Mouse (Mus musculus): ENCODE results near the gene Oprd1.

DNA sequence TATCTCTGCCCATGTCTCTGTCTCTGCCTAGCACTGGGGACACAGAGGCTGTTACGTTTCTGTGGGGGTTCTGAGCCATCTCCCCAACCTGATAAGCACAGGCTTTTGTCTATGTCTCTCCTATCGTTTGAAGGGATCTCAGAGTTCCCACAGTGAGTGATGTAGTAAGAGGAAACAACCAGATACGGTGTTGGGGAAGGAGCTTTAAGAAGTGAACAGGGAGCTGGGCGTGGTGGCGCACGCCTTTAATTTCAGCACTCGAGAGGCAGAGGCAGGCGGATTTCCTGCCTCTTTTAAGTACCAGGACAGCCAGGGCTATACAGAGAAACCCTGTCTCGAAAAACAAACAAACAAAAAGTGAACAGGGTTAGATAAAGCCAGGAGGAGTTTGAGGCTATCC, 13.2 kb downstream of the Oprd1 start:
- TF ChIP-seq CTCF (IDR thresholded peaks at IDR 0.05 in 2 of 3, conservative IDR thresholded peaks at IDR 0.05 in 1 of 3; ENCODE audit: control insufficient read depth in 1 of 3, insufficient read depth in 1 of 3, low read depth in 2 of 3, low read length in 3 of 3, poor library complexity in 1 of 3, severe bottlenecking in 1 of 3) (no peak), POLR2A (IDR thresholded peaks at IDR 0.05; ENCODE audit: control insufficient read depth in 1 of 2, insufficient read depth in 1 of 2, low read depth in 1 of 2, low read length in 2 of 2, poor library complexity in 1 of 2) (no peak)
